Mouse (Mus musculus) kidney, adult 2 months (tissue): ENCODE results near the gene Slc17a7. TPM values are rescaled to one million over a fixed set of nuclear protein-coding genes. Genes with fewer than 3 reads are reported as not detected.

Experiments used
- DNase-seq: peaks from one replicate; pipeline ENCODE4 v3.0.0; 2021
- H3K27ac ChIP-seq: fragments of 200-500 bp; 2 replicates; pipeline ENCODE4 v1.5.1; 2012; ENCODE audit warnings: low read depth, low read length, control low read depth, inconsistent platforms; ENCODE audit not compliant: insufficient read depth
- H3K27me3 ChIP-seq: fragments of 200-500 bp; replicated peaks from 2 replicates; pipeline ENCODE4 v1.6.1; 2012; ENCODE audit warnings: mild to moderate bottlenecking, moderate library complexity, low read length, inconsistent platforms; ENCODE audit not compliant: control insufficient read depth, insufficient read depth
- H3K36me3 ChIP-seq: fragments of 200-500 bp; 2 replicates; pipeline ENCODE4 v1.6.1; 2012; ENCODE audit warnings: mild to moderate bottlenecking, moderate library complexity, low read length, inconsistent platforms; ENCODE audit not compliant: control insufficient read depth, insufficient read depth
- H3K4me1 ChIP-seq: fragments of 200-500 bp; 2 replicates; pipeline ENCODE4 v1.6.1; 2011; ENCODE audit warnings: low read length; ENCODE audit not compliant: control insufficient read depth, insufficient read depth
- H3K4me3 ChIP-seq: fragments of 200-500 bp; 2 replicates; pipeline ENCODE4 v1.5.1; 2011; ENCODE audit warnings: mild to moderate bottlenecking, low read depth, low read length, control low read depth; ENCODE audit not compliant: insufficient read depth
- CTCF ChIP-seq: fragments of 200-500 bp; conservative IDR thresholded peaks from 2 replicates; pipeline ENCODE4 v1.5.1; 2011; ENCODE audit warnings: low read depth, mild to moderate bottlenecking, control low read depth, low read length, moderate library complexity, mixed read lengths; ENCODE audit not compliant: insufficient read depth, insufficient read length
- POLR2A ChIP-seq: fragments of 200-500 bp; IDR thresholded peaks from one replicate; pipeline ENCODE4 v1.6.1; 2011; ENCODE audit warnings: low read depth, low read length, control low read depth
- WGBS: fragments of 180-500 bp; shearing (Covaris S2); methylation state at CpG from one replicate; pipeline ENCODE4 v1.1.7; 2018; 5-methylcytosine and 5-hydroxymethylcytosine counted together
- polyA plus RNA-seq: library from polyadenylated mRNA; depleted of rRNA; stranded (reverse); fragments of >200 nt; gene quantifications from 2 replicates; pipeline ENCODE4 v1.2.3, GENCODE M21; 2012

Gene Slc17a7
- polyA plus RNA-seq, 1 experiment: not detected

DNA sequence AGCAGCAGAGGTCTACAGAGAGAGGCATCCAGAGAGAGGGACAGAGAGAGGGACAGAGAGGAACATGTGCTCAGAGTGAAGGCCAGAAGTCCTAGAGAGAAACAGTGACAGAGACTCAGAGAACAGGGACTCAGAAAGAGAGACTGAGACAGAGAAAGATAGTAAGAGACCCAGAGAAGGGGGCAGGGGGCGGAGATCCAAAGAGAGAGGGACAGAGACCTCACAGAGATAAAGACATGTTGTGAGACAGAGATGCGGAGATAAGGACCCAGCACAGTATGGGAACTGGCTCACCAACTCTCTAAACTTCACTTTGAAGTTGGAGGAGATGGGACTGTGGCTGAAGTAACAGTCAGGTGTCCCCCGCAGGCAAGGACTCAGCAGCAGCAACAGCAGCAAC lies 28.4 kb upstream of the Slc17a7 start:
- WGBS: 88% methylated on average over 3 of the region's 3 CpGs
- Histone ChIP-seq H3K4me3 (peak overlapping the region; percentile 53), H3K36me3 (no peaks in the 10 kb centered on the region), H3K27me3 (no peaks in the 10 kb centered on the region), H3K27ac (no peak overlapping the region), H3K4me1 (no peaks in the 10 kb centered on the region)
- TF ChIP-seq POLR2A (no peak), CTCF (no peak)
- DNase-seq: no peak

DNA sequence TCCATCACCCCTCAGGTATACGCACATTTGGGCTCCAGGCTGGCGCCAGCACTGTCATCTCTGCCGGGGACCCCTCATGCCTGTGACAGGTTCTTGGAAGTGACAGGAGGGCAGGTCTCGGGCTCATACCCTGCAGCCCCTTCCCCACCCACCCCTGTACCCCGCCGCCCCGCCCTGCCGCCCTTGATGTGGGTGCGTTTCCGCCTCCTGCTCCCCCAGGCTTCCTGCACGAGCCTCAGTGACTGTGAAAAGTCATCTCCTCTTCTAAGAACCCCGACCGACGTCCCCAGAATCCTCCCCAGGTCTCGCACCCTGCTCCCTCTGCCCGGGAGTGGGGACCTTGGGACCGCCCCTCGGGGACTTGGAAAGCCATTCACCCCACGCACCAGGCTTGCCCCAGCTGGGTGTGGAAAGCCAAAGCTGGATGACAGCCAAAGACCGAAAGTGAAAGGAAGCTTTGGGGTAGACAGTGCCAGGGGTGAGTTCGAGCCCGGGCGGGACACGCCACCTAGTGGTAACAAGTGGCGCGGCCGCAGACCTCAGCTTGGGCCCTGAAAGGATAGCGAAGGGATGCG lies 27.7 kb upstream of the Slc17a7 start, which contains the start of the genes Gm45713 and Flt3l:
TSS of gene Gm45713 (minus strand) at position 239 of the 575 bp plus-strand sequence.
TSS of gene Flt3l (minus strand) at position 440 of the 575 bp plus-strand sequence.
- Histone ChIP-seq H3K4me3 (peak within 1 kb of the TSS; percentile 53), H3K27me3 (no peaks in the 10 kb centered on the region), H3K27ac (peak within 1 kb of the TSS; percentile 10; the same call in 1 of the 2 replicates), H3K36me3 (no peaks in the 10 kb centered on the region), H3K4me1 (no peaks in the 10 kb centered on the region)
- under 1% methylated on average over 29 of the region's 29 CpGs for WGBS
- DNase-seq: peak; percentile 96
- TF ChIP-seq POLR2A (no peak), CTCF (peak; percentile 95)

DNA sequence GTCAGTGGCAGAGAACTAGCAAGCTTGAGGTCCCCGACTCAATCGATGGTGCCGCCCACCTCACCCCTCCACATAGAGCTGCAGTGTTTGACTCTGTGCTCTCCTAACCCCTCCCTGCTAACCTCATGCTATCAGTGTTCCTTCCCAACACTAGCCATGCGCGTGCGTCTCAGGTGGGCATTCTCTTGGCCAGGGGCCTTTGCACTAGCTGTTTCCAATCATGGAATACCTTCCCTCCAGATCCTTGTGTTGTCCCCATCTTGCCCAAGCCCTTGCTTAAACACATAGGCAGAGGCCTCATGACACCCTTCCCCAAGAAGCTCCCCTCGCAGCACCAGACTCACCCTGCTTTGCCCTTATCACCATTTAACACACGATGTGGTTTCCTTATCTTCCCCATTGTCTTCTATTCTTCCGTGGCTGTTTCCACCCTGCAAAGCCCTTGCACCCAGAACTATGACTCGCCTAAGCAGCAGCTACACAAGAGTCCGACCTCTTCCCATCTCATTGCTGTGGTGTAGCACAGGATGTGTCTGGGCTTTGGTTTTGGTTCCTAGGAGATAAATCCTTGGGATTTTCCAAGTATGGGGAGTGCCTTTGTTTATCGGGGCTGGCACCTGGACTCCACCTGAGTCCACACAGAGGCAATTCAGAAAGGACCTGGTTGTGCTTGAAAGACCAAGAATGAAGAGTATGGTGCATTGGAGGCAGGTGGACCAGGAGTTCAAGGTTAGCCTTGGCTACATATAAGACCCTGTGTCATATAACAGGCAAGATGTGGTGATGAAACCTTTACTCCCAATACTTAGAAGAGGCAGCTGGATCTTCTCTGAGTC lies 26.4 kb upstream of the Slc17a7 start:
- Histone ChIP-seq H3K27ac (no peak overlapping the region), H3K4me1 (no peaks in the 10 kb centered on the region), H3K36me3 (no peaks in the 10 kb centered on the region), H3K4me3 (no peak overlapping the region), H3K27me3 (no peaks in the 10 kb centered on the region)
- TF ChIP-seq CTCF: no peak
- no peak for TF ChIP-seq POLR2A
- 79% methylated on average over 12 of the region's 12 CpGs for WGBS
- DNase-seq: no peak

DNA sequence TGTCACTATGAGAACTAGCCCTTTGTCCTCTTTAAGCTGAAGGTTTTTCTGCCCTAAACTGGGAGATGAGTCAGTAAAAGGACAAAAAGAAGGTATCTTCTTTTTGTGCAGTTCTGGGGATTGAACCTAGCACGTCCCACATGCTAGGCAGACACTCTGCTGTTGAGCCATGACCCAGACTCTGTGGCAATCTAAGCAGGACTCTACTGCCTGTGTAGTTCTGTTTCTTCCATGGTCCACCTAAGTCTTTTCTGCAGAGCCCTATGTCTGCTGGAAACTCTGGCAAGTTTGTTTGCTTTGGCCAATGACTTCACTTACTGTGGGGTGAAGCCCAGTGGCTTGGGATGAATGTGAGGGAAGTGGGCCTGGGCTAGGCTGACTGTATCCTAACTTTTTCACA lies 25.3 kb upstream of the Slc17a7 start:
- Histone ChIP-seq H3K4me3 (no peak overlapping the region), H3K4me1 (no peaks in the 10 kb centered on the region), H3K36me3 (no peaks in the 10 kb centered on the region), H3K27ac (no peak overlapping the region), H3K27me3 (no peaks in the 10 kb centered on the region)
- 87% methylated on average over 1 of the region's 1 CpGs for WGBS
- TF ChIP-seq CTCF: no peak
- TF ChIP-seq POLR2A: no peak
- DNase-seq: no peak

DNA sequence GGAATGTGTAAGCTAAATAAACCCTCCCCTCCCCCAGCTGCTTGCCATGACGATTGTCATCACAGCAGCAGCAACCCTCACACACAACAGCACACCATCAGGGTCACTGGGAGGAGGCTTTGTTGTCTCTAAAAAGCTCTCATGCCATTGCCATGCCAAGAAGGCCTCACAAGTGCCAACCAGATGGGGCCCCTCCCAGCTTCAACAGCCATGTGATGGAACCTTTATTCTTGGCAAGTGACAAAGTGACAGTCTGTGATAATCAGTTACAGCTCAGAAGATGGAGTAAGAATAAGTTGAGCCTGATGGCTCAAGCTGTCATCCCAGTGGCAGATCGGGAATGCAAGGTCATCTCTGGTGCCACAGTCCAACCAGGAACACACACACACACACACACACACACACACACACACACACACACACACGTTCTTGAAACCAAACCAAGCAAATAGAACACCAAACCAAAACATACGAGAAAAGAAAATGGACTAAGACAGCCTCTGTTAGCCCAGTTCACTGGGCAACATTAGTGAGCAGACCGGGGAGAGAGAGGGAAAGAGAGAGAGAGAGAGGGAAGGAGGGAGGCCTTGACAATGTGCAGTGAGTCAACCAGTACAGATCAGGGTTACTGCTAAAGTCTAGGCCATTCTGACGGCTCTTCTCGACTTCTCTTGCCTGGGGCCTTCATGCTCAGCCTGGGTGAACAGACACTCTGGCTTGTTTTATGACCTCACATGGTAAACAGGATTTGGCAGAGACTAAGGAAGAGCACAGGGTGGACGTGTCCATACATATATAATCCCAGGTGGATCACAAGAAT lies 23.6 kb upstream of the Slc17a7 start:
- Histone ChIP-seq H3K36me3 (peaks cover 2% of the 10 kb centered on the region), H3K27ac (no peak overlapping the region), H3K27me3 (no peaks in the 10 kb centered on the region), H3K4me1 (no peaks in the 10 kb centered on the region), H3K4me3 (no peak overlapping the region)
- TF ChIP-seq POLR2A: no peak
- TF ChIP-seq CTCF: no peak
- WGBS: 72% methylated on average over 8 of the region's 8 CpGs
- DNase-seq: no peak

DNA sequence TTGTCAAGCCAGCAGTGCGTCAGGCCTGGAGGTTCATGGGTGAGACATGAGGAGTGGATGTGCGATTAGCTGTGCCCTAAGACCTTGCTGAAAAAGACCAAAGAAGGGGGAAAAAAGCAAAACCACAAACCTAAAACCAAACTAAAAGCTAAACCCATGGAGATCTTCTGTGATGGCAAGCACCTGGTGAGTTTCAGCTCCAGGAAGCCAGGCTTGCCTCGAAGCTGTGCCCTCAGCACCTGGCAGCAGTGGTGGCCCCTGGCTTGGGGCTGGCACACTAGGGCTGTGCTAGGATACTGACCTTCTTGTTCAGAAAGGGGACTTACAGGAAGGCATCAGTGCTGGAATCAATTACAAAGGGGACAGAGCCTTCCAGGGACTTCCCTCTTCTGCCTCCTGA lies 22.4 kb upstream of the Slc17a7 start:
- DNase-seq: no peak
- no peaks in the 10 kb centered on the region for H3K4me1 ChIP-seq
- no peak overlapping the region for H3K4me3 ChIP-seq
- WGBS: 94% methylated on average over 3 of the region's 3 CpGs
- H3K36me3 ChIP-seq: peaks cover 2% of the 10 kb centered on the region
- no peaks in the 10 kb centered on the region for H3K27me3 ChIP-seq
- no peak for TF ChIP-seq CTCF
- no peak for TF ChIP-seq POLR2A
- no peak overlapping the region for H3K27ac ChIP-seq
